Mouse (Mus musculus): ENCODE data around the gene Atp5k.

Atp5k gene

GRCm38 (mm10) chr5:108433804-108434587, at the start of gene Atp5k:
Gene Atp5k, minus strand, starts transcription at chr5:108434448.
- DNase-seq (ENCODE audit: low read depth, low spot score), result peak; percentile 80

- DNase-seq (ENCODE audit: low read depth, low spot score), result no peak
Observed at GRCm38 (mm10) chr5:108483006-108483405, 48.8 kb upstream of the Atp5k start.

- DNase-seq (ENCODE audit: low read depth, low spot score), result no peak
Observed at GRCm38 (mm10) chr5:108475977-108476376, 41.7 kb upstream of the Atp5k start.

- DNase-seq (ENCODE audit: low read depth, low spot score), result no peak
Observed at GRCm38 (mm10) chr5:108473737-108474136, 39.5 kb upstream of the Atp5k start.

GRCm38 (mm10) chr5:108469617-108470016, 35.4 kb upstream of the Atp5k start:
- DNase-seq (ENCODE audit: low read depth, low spot score), result no peak

GRCm38 (mm10) chr5:108466647-108467046, 32.4 kb upstream of the Atp5k start:
- DNase-seq (ENCODE audit: low read depth, low spot score), result no peak

- no peak for DNase-seq (ENCODE audit: low read depth, low spot score)
Observed at GRCm38 (mm10) chr5:108465131-108465891, 31.1 kb upstream of the Atp5k start.

- no peak for DNase-seq (ENCODE audit: low read depth, low spot score)
Observed at GRCm38 (mm10) chr5:108462446-108462845, 28.2 kb upstream of the Atp5k start.

- DNase-seq (ENCODE audit: low read depth, low spot score), result peak; percentile 90
Observed at GRCm38 (mm10) chr5:108461082-108462065, 27.1 kb upstream of the Atp5k start, which contains the start of gene Pcgf3. Gene Pcgf3, plus strand, starts transcription at chr5:108461232.

GRCm38 (mm10) chr5:108460461-108460860, 26.2 kb upstream of the Atp5k start:
- no peak for DNase-seq (ENCODE audit: low read depth, low spot score)

GRCm38 (mm10) chr5:108458706-108459105, 24.5 kb upstream of the Atp5k start:
- DNase-seq (ENCODE audit: low read depth, low spot score), result no peak

GRCm38 (mm10) chr5:108454094-108454493, 19.8 kb upstream of the Atp5k start:
- DNase-seq (ENCODE audit: low read depth, low spot score), result no peak

- DNase-seq (ENCODE audit: low read depth, low spot score), result no peak
Observed at GRCm38 (mm10) chr5:108452422-108452821, 18.2 kb upstream of the Atp5k start.

- DNase-seq (ENCODE audit: low read depth, low spot score), result no peak
Observed at GRCm38 (mm10) chr5:108451611-108452010, 17.4 kb upstream of the Atp5k start.

- DNase-seq (ENCODE audit: low read depth, low spot score), result no peak
Observed at GRCm38 (mm10) chr5:108450837-108451540, 16.7 kb upstream of the Atp5k start.

- no peak for DNase-seq (ENCODE audit: low read depth, low spot score)
Observed at GRCm38 (mm10) chr5:108448785-108449668, 14.8 kb upstream of the Atp5k start, which contains the start of gene Mfsd7a. Gene Mfsd7a, minus strand, starts transcription at chr5:108448891.

GRCm38 (mm10) chr5:108447857-108448256, 13.6 kb upstream of the Atp5k start:
- no peak for DNase-seq (ENCODE audit: low read depth, low spot score)

GRCm38 (mm10) chr5:108446973-108447372, 12.7 kb upstream of the Atp5k start:
- DNase-seq (ENCODE audit: low read depth, low spot score), result no peak

GRCm38 (mm10) chr5:108436101-108436500, 1.9 kb upstream of the Atp5k start:
- DNase-seq (ENCODE audit: low read depth, low spot score), result no peak

GRCm38 (mm10) chr5:108431196-108431595, 3.1 kb downstream of the Atp5k start:
- DNase-seq (ENCODE audit: low read depth, low spot score), result no peak
